Mouse (Mus musculus) c-Kit-negative CD71-positive TER-119-positive erythroid progenitor cells, embryonic 14.5 days (primary cell): ENCODE results near the gene Slc9a3r2.
A peak's percentile ranks its signal among the peaks of the same experiment; 100 is the strongest.

Experiments
- DNase-seq: peaks from one replicate; pipeline ENCODE4 v3.0.0-alpha.2; 2013; ENCODE audit warnings: low read depth, low spot score

Gene Slc9a3r2

DNA sequence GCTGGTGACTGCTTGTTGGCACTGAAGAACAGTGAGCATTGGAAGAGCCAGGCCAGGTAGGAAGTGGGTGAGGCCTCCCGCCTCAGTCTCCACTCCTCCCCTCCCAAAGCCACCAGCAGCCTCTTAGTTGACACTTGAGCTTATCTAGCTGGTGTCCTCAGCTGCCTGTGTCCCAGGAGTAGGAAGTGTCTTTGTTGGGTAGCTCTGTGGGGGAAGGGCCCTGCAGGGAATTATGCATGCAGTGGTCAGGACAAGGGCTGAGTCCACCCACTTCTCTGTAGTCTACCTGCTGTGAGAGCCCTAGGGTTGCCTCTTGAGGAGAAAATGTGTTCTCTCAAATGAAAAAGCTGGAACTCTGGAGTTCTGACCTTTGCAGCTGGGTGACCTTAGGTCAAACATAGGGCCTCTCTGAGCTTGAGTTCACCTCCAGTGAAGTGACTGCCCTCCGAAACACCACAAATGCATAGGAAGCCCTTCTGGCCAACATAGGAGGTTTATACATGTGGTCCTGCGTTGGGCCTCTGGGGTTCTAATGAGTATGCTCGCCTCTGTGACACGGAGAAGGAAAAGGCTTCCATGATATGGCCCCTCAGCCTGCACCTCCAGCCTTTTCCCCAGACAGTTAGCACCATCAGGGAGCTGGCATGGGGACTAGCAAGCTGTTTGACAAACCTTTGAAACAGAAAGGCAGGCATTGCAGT lies 13.2 kb downstream of the Slc9a3r2 start:
- DNase-seq, result no peak

DNA sequence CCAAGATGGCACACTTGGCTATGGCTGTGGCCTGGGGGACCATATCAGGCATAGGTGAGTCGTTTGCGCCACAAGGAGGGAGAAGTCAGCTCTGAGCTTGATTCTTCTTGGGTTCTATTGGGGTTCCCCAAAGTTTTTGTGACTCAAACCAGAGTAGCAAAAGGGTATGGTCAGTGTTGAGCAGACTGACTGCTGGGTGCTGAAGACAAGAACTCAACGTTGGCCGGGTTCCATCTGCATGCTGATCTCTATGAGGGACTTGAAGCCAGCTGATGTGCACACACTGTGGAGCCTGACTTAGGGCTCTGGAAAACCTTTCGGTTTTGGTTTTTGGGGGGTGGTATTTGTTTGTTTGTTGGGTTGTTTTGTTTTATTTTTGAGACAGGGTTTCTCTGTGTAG lies 14.4 kb downstream of the Slc9a3r2 start:
- no peak for DNase-seq

DNA sequence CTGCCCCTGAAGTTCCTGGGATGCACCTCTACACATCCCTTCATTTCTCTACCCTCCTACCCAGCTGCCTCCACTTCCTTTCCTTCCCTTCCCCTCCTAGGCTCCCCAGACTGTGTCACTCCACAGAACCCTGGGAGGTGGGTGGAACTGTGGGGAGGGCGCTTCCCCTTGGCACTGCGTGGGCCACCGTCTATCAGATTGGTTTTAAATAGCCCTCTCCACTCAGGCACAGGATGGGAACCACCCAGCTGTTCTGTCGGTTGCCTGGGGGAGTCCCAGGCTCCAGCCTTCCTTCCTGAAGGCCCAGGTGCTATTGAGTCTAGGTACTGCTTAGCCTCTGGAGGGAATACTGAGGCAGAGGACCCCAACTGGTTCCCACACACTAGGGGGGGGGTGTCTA lies 15.1 kb downstream of the Slc9a3r2 start:
- no peak for DNase-seq

DNA sequence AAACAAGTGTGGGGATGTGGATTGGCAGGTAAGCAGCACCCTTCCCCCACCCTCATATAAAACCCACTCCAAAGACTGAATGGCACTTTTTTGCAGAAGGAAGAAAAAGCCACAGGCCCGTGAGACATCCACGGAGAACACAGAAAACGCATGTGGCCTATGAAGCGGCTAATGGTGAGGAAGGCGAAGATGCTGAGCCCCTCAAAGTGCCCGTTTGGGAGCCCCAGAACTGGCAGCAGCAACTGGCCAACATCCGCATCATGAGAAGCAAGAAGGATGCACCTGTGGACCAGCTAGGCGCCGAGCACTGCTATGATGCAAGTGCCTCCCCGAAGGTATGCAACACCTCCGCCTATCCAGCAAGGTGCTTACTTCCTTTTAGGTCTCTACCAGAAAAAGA lies 16.3 kb downstream of the Slc9a3r2 start:
- no peak for DNase-seq

DNA sequence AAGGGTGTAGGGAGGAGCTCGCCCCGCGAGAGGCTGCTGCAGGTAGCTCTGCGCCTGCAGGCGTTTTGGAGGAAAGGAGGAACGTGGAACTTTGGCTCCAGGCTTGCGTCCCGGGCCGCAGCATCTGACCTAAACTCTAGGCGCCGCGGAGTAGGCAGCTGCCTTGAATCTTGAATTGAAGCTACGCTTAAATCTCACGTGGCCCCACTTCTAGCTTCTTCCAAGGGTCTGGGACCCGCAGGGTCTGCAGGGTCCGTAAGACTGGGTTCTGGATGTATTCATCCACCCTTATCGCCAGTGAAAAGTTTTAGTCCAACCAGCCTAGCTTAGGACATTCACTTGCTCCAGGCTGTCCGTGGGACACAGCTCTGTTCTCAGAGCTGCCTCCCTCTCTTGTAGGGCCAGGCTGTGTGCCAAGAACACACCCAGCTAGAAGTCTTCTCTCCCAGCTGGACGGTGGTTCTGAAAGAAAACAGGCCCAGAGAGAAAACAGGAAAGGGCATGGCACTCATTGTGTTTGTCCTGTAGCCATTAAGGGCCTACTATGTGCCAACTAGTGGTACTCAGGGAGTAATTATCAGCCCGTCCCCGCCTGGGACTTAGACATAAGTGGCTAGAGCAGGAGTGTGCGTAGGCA lies 17.2 kb downstream of the Slc9a3r2 start:
- no peak for DNase-seq

DNA sequence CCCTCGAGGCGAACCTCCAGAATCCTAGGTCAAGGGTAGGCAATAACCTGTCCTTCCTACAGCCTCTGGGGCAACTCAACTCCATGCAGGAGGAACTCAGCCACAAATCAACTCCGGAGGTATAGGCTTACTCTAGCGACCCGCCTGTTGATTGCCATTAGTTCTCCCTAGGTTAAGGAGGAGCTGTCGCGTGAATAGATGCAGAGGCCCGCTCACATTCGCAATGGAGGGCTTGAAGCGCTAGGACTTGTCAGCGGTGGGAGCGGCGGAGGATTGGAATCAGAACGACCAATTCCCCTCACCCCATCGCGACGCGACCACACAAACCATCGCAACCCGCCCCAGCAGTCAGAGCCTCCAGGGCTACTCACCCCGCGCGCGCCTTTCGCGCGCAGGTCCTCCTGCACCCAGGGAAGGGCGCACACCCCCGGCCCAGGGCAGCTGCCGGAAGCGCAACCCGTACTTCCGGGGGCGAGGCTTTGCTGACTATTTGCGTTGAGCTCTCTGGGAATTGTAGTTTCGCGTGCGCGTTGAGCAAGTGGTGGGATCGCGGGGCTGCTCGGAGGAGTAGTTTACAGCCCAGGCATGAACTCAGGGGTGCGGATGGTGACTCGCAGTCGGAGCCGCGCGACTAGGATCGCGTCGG lies 17.8 kb downstream of the Slc9a3r2 start, which contains the start of the genes Tsc2 and Nthl1:
TSS of gene Tsc2 (minus strand) at position 464 of the 646 bp plus-strand sequence.
TSS of gene Nthl1 (plus strand) at position 514 of the 646 bp plus-strand sequence.
- peak; percentile 39 for DNase-seq

DNA sequence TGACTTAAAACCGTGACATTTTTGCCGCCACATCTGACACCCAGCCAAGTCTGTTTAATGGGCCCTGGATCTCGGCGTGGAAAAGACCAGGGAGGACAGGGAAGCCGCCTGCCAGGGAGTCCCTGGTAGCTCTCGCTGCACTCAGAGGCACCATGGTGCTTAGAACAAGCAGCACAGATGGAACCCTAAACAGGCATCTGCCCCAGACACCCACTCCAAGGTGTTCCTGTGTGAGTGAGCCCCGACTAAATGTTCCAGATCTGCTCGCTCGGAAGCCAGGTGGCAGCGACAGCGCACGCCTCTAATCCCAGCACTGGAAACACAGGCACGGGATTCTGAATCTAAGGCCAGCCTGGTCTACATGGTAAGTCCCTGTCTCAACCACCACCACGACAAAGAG lies 20.1 kb downstream of the Slc9a3r2 start:
- no peak for DNase-seq

DNA sequence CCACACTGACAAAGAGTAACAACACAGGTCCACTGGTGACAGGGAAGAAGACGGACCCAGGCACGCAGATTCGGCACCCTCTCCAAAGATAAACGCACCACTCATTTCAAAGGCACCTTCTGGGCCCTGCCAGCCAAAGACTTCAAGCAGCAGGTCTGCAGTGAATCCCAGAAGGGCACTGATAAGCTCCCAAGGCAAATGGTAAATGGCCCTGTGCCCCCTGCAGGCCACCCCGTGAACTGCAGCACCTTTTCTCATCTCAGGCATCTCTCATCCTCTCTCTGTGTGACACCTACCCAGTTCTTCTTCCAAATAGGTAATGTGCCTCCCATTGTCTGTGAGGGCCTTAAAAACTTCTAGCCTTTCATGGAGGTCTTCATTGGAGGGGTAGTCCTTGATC lies 21.5 kb downstream of the Slc9a3r2 start:
- DNase-seq, result peak; percentile 69

DNA sequence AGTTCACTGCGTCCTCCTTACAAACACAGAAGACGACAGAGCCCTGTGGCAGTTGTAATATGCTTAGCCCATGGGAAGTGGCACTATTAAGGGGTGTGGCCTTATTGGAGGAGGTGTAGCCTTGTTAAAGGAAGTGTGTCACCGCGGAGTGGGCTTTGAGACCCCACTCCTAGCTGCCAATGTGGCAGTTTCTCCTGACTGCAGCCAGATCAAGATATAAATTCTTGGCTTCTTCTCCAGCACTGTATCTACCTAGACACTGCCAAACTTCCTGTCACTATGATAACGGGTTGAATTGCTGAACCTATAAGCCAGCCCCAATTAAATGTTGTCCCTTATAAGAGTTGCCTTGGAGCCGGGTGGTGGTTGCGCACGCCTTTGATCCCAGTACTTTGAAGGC lies 24.7 kb downstream of the Slc9a3r2 start:
- DNase-seq, result no peak

DNA sequence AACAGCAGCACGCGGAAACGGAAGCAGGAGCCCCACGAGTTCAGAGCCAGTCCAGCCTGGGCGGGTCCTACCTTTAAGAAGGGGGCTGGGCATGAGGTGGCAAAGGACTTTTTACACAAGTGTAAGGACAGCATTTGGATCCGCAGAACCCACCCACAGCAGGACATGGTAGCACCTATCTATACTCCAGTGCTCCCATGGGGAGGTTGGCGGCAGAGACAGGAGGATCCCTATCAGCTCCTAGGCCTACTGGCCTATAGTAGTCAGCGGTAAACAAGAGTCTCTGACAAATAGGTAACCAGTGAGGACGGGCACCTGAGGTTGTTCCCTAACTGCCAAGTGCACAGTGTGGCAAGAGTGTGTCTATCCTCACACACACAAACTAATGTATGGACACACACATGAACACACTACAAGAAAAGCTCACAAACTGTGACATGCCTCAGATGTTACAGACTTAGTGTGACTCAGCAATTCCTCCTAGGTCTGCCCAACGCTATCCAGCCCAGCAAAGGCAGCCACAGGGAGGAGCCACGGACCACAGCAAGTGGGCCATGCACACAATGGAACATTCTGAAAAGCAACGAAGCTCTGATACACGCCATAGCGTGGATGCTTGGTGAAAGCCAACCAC lies 32.4 kb downstream of the Slc9a3r2 start:
- peak; percentile 74 for DNase-seq

DNA sequence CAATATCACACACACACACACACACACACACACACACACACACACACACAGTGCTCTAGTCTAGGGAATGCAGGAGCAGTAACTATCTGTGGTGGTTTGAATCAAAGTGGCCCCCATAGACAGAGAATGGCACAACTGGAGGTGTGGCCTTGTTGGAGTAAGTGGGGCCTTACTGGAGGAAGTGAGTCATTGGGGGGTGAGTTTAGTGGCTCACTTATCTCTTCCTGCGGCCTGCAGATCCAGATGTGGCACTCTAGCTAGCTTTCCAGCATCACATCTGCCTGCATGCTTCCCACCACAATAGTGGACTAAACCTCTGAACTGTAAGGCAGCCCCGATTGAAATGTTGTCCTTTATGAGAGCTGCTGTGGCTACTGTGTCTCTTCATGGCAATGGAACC lies 39.4 kb downstream of the Slc9a3r2 start:
- DNase-seq, result no peak

DNA sequence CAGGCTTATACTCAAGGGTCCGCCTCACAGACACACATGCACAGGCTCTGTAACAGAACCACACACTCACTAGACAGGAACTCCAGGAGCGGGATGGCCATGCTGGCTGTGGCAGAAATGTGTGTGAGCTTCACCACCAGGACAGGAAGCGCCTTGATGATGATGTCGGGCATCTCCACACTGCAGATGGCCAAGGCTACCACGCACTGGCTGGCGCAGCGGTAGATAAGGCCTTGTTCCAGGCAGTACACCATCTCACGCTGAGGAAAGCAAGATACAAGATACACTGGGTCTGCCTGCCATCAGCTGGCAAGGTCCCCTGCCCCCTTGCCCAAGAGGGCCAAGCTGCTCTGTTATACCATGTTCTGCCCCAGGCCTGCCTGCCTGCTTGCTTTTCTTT lies 41.3 kb downstream of the Slc9a3r2 start:
- no peak for DNase-seq

DNA sequence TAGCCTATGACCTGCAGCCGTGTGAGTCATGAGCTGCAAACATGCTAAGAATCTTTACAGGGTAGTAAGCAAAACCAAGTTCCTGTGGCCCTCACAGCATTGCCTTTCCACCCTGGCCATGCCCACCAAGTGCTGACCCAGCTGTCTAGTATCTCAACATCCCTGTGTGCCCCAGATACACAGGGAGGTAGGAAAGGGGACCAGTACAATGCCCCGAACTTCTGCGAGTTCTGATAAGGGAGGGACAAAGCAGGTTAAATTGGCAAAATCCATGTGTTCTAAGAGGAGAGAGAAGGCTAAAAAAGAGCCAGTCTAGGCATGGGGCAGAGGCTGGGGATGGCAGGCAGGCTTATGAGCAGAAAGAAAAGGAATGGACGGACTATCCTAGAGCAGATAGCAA lies 41.8 kb downstream of the Slc9a3r2 start:
- no peak for DNase-seq

DNA sequence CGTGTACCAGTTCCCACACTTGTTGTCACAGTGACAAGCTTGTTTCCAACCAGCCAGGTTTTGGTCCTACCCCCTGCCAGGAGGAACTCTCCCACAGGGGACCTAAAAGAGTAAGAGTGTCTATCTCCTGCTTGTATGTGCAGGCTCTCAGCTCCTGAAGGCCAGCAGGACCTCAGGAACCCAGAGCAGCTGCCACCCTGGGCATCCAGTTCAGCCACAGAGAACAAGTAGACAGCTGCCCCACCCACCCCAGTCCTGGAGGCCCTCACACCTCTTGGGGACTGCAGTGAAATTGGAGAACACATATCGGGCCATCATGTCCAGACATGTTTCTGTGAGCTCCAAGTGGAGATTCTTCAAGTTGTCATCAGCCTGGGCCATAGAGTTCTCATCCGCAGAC lies 45.6 kb downstream of the Slc9a3r2 start:
- no peak for DNase-seq

DNA sequence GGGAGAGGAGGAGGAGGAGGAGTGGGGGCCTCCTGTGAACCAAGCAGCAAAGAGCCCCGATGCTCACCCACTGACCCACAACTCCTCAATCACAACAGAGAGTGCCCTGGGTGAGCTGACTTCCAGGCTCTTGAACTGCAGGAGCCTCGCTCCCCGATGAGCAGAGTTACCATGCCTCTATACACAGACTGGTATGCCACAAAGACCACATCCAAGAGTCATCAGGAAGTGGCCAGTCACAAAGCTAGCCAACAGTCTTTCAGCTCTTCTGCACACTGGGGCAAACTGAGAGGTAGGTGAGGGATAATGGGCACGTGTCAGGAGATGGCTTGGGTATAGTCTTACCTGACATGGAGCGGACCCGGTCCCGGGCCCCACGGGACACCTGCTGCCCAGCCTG lies 46.2 kb downstream of the Slc9a3r2 start:
- DNase-seq, result no peak

DNA sequence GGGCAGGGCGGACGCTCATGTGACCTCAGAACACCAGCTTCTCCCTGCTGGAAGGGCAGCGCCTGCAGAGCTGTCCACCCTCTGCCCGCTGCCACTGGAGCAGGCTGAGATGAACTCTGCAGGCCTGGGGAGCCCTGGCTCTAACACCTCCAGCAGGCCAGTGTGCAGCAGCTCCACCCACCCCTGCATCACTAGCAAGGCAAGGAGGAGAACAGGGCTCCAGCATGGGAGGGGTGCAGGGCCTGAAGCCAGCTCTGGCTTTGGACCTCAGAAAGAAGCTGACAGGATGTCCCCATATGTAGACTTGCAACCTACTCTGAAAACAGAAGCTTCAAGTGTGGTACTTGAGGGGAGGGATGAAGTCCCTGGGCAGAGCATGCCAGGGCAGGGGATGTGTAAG lies 49.6 kb downstream of the Slc9a3r2 start:
- no peak for DNase-seq

DNA sequence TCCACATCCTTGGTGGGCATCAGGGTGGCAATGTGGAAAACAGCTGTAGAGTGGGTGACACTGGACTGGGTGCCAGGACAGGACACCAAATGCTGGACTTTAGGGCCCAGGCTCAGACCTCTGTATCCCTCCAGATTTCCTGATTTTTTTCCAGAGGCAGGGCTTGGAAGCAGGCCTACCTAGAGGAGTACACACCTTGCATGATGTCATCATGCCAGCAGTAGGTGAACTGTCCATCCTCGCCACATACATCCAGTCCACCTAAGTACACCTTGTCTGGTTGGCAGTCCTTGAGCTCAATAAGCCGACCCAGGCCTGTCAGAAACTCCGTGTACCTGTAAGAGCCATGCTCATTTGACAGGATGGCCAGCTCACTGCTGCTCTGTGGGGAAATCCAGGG lies 52.1 kb downstream of the Slc9a3r2 start:
- DNase-seq, result no peak

DNA sequence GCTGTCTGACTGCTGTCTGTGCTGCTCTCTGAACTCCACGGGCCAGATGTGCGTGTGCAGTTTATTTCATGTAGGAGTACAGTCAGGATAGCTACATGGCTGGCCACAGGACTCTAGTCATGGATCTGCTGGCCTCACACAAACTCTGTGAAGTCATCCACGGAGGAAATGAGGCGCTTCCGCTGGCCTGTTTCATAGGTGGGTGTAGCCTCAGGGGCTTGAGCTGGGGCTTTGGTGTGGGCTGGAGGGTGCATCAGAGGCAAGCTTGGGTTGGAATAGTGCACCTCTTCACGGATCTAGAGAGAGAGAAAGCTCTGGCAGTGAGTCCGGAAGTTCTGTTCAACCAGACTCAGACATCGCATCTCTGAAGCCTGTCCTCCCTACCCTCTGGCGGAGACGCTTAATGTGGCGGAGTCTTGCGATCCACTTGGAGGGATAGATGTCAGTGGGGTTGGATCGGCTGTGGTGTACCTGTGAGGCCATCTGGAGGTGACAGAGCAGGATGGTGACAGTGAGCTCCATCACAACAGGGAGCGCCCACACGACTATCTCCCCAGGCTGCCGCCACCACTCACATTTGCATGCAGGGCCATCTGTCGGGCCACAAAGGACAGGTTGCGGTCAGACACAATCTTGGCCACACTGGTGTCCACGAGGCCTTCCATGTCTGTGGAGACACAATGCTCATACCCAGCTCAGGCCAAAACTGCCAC lies 53.5 kb downstream of the Slc9a3r2 start:
- no peak for DNase-seq

DNA sequence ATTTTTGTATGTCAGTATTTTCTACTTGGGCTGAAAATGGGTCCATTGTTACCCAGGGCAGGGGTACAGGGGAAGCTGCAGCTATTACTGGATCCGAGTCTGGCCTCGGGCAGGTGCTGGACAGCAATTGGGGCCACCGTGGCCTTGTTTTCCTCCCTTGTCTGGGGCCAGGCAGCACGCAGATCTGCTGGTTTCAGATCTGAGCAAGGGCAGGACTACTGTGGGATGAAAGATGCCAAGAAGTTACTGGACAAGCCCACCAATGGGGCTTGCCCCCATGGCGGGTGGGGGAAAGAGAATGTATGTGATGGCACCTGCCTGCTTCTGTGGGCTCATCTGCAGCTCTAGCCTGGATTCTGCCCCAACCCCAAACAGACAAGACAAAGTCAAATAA lies 54.1 kb downstream of the Slc9a3r2 start:
- no peak for DNase-seq

DNA sequence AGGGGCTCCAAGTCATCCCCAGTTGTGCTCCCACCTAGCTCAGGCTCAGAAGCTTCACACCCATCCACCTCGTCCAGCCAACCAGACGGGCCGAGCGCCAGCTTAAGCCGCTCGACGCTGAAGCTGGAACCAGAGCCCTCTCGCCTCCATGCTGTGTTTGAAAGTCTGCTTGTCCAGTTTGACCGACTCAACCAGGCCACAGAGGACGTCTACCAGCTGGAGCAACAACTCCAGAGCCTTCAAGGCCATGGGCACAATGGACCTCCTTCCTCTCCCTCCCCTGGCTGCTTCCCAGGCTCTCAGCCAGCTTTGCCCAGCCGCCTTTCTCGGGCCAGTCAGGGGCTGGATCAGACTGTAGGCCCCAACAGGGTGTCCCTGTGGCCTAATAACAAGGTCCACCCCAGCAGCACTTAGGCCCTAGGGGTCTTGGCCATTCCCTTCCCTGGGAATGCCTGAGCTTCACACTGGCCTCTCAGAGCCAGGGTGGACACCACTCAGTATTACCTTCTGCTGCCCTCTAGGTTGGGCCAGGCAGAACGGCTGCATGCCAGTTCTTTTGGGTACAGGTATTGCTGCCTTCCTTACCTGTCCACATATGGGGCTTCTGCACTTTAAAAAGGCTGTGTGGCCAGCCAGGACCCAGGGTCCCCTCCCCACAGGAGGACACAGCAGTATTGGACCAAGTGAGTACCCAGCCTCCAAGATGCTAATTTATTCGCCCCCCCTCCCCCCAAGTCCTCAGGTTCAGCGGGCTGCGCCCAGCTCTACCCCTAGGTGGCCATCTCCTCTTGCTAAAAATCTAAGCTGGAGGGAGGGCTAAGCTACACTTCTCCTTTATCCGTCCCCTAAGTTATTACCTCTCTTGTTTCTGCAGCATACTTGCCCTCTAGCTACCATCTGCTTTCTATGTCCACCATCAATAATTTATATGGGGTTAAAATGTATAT lies 54.7 kb downstream of the Slc9a3r2 start:
- DNase-seq, result no peak
